Mouse (Mus musculus): ENCODE measurements around the gene Shoc2.

DNA sequence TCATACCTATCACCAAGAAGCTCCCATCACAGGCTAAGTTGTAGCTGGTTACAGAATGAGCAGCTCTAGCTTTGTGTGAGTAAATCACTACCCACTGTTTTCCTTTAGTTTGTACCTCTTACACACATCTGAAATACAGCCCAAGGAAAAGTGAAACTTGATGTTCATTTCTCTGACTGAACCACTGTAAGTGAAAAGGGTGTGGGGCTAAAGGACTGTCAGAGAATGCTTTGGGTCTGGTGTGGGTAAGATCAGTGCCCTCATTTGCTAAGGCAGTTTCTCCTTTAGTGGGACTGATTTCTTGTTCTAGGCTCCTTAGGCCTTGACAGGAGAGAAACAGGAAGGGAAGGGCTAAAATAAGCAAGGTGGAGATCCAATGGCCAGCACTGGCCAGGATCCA lies 10.1 kb upstream of the Shoc2 start:
- TF ChIP-seq CTCF (conservative IDR thresholded peaks at IDR 0.05; ENCODE audit: low read length): no peak
- TF ChIP-seq POU5F1 (IDR thresholded peaks at IDR 0.05; ENCODE audit: borderline replicate concordance, low read length): no peak
- TF ChIP-seq NANOG (IDR thresholded peaks at IDR 0.05; ENCODE audit: borderline replicate concordance, low read length): no peak

All from E14TG2a.4 (cell line).